Mouse (Mus musculus) embryo, embryonic 10 days (tissue): Measurements from ENCODE around the gene Nfe2l1.
A peak's percentile ranks its signal among the peaks of the same experiment; 100 is the strongest.
"Not testable (repeated sequence)": the region's sequence is repeated elsewhere in the genome, so short reads cannot be mapped to it uniquely, and the experiment has no call there.

Source experiments
- DNase-seq: peaks from one replicate; pipeline ENCODE4 v3.0.0-alpha.2; 2015; ENCODE audit warnings: low spot score

The Nfe2l1 gene

GRCm38 (mm10) chr11:96778061-96778627 is 51.6 kb downstream of the Nfe2l1 start:
- DNase-seq, result not testable (repeated sequence)

GRCm38 (mm10) chr11:96776968-96777962 is 52.5 kb downstream of the Nfe2l1 start, which contains the start of gene Snx11:
Gene Snx11 (minus strand): TSS chr11:96777559.
- DNase-seq, result peak; percentile 99

- DNase-seq, result no peak
These were observed 53.7 kb downstream of the Nfe2l1 start for GRCm38 (mm10) chr11:96776068-96776467.

- no peak for DNase-seq
These were observed 54.1 kb downstream of the Nfe2l1 start for GRCm38 (mm10) chr11:96775665-96776064.

- no peak for DNase-seq
These were observed 54.7 kb downstream of the Nfe2l1 start for GRCm38 (mm10) chr11:96775063-96775462.

- DNase-seq, result no peak
These were observed 55.2 kb downstream of the Nfe2l1 start for GRCm38 (mm10) chr11:96774536-96774935.

- no peak for DNase-seq
These were observed 57.4 kb downstream of the Nfe2l1 start for GRCm38 (mm10) chr11:96772413-96772812.

GRCm38 (mm10) chr11:96771274-96771975 is 58.3 kb downstream of the Nfe2l1 start:
- DNase-seq, result no peak

GRCm38 (mm10) chr11:96768240-96768639 is 61.5 kb downstream of the Nfe2l1 start:
- DNase-seq, result no peak
